Comparison of ENCODE assay signal across 8 mouse cellular contexts in genomic region chr14:23583235-23583634, GRCm38 (mm10).
DNase-seq lines count a peak whose midpoint lies in the region; ATAC-seq and TF ChIP-seq lines count a peak whose summit lies in the region.

No protein-coding gene starts in this region.

- H3K27ac ChIP-seq in forebrain, embryonic 14.5 days (ENCODE audit: low read depth, low read length), result no peak overlapping the region
- no peak overlapping the region for H3K27ac ChIP-seq in forebrain, embryonic 15.5 days (replicated peaks)
- H3K27ac ChIP-seq in embryonic facial prominence, embryonic 11.5 days (replicated peaks; ENCODE audit: low read depth, low read length), result no peak overlapping the region
- no peak overlapping the region for H3K27ac ChIP-seq in kidney, embryonic 14.5 days (ENCODE audit: low read depth, low read length)

- no peak for TF ChIP-seq POLR2A in lung, adult 2 months (IDR thresholded peaks at IDR 0.05; ENCODE audit: borderline replicate concordance, extremely low read depth, low read depth, low read length)

- no peak overlapping the region for H3K4me3 ChIP-seq in forebrain, embryonic 14.5 days (ENCODE audit: low read depth, low read length)
- no peak overlapping the region for H3K4me3 ChIP-seq in forebrain, embryonic 15.5 days
- H3K4me3 ChIP-seq in embryonic facial prominence, embryonic 11.5 days (ENCODE audit: low read depth, low read length), result no peak overlapping the region
- no peak overlapping the region for H3K4me3 ChIP-seq in kidney, embryonic 14.5 days (ENCODE audit: low read length)
- no peak overlapping the region for H3K4me3 ChIP-seq in lung, adult 2 months (replicated peaks; ENCODE audit: extremely low read depth, low read depth, low read length)

- no peak overlapping the region for H3K4me2 ChIP-seq in forebrain, embryonic 14.5 days (ENCODE audit: low read length)
- no peak overlapping the region for H3K4me2 ChIP-seq in forebrain, embryonic 15.5 days (replicated peaks)
- H3K4me2 ChIP-seq in embryonic facial prominence, embryonic 11.5 days (ENCODE audit: low read depth, low read length), result no peak overlapping the region
- H3K4me2 ChIP-seq in kidney, embryonic 14.5 days (replicated peaks; ENCODE audit: low read depth, low read length), result no peak overlapping the region

- 0 out of 2 replicates have a peak, but pooled peaks have one; percentile 21 for TF ChIP-seq CTCF in lung, adult 2 months (IDR thresholded peaks at IDR 0.05; ENCODE audit: insufficient read depth, low read length)

- ATAC-seq in forebrain, embryonic 14.5 days, result peak; percentile 34; the same call in 1 of the 2 replicates
- ATAC-seq in forebrain, embryonic 15.5 days (replicated peaks), result no peak; the same call in 1 of the 2 replicates
- ATAC-seq in embryonic facial prominence, embryonic 11.5 days (replicated peaks; ENCODE audit: insufficient number of reproducible peaks, low FRiP score, low TSS enrichment, low read depth), result no peak
- ATAC-seq in kidney, embryonic 14.5 days (ENCODE audit: low FRiP score, low TSS enrichment), result peak; percentile 68

- H3K9ac ChIP-seq in forebrain, embryonic 14.5 days (ENCODE audit: low read length), result no peak overlapping the region
- H3K9ac ChIP-seq in forebrain, embryonic 15.5 days (replicated peaks), result no peak overlapping the region
- H3K9ac ChIP-seq in embryonic facial prominence, embryonic 11.5 days (replicated peaks; ENCODE audit: low read length), result no peak overlapping the region
- no peak overlapping the region for H3K9ac ChIP-seq in kidney, embryonic 14.5 days (ENCODE audit: low read depth, low read length)

- WGBS in forebrain, embryonic 14.5 days, result 21% methylated on average over 2 of the region's 2 CpGs
- WGBS in forebrain, embryonic 15.5 days, result 20% methylated on average over 2 of the region's 2 CpGs
- WGBS in embryonic facial prominence, embryonic 11.5 days, result 17% methylated on average over 2 of the region's 2 CpGs
- 25% methylated on average over 2 of the region's 2 CpGs for WGBS in kidney, embryonic 14.5 days
- WGBS in lung, adult 2 months, result 17% methylated on average over 2 of the region's 2 CpGs

- H3K9me3 ChIP-seq in forebrain, embryonic 14.5 days (replicated peaks; ENCODE audit: control insufficient read depth, low read length), result no peaks in the 10 kb centered on the region
- no peaks in the 10 kb centered on the region for H3K9me3 ChIP-seq in forebrain, embryonic 15.5 days
- H3K9me3 ChIP-seq in embryonic facial prominence, embryonic 11.5 days (replicated peaks; ENCODE audit: control insufficient read depth, low read length), result no peaks in the 10 kb centered on the region
- no peaks in the 10 kb centered on the region for H3K9me3 ChIP-seq in kidney, embryonic 14.5 days (ENCODE audit: control insufficient read depth, low read length)

- no peaks in the 10 kb centered on the region for H3K4me1 ChIP-seq in forebrain, embryonic 14.5 days (ENCODE audit: control insufficient read depth, insufficient read depth, low read length)
- H3K4me1 ChIP-seq in forebrain, embryonic 15.5 days, result no peaks in the 10 kb centered on the region
- no peaks in the 10 kb centered on the region for H3K4me1 ChIP-seq in embryonic facial prominence, embryonic 11.5 days (ENCODE audit: control insufficient read depth, insufficient read depth, low read length)
- no peaks in the 10 kb centered on the region for H3K4me1 ChIP-seq in kidney, embryonic 14.5 days (ENCODE audit: control insufficient read depth, insufficient read depth, low read length)
- no peaks in the 10 kb centered on the region for H3K4me1 ChIP-seq in lung, adult 2 months (ENCODE audit: control insufficient read depth, insufficient read depth, low read length)

- H3K27me3 ChIP-seq in forebrain, embryonic 14.5 days (replicated peaks; ENCODE audit: control insufficient read depth, insufficient read depth, low read length), result no peaks in the 10 kb centered on the region
- no peaks in the 10 kb centered on the region for H3K27me3 ChIP-seq in forebrain, embryonic 15.5 days
- H3K27me3 ChIP-seq in embryonic facial prominence, embryonic 11.5 days (ENCODE audit: control insufficient read depth, insufficient read depth, low read length), result no peaks in the 10 kb centered on the region
- no peaks in the 10 kb centered on the region for H3K27me3 ChIP-seq in kidney, embryonic 14.5 days (ENCODE audit: control insufficient read depth, insufficient read depth, low read length)

- no peaks in the 10 kb centered on the region for H3K36me3 ChIP-seq in forebrain, embryonic 14.5 days (ENCODE audit: control insufficient read depth, insufficient read depth, low read length)
- H3K36me3 ChIP-seq in forebrain, embryonic 15.5 days, result no peaks in the 10 kb centered on the region
- no peaks in the 10 kb centered on the region for H3K36me3 ChIP-seq in embryonic facial prominence, embryonic 11.5 days (replicated peaks; ENCODE audit: control insufficient read depth, insufficient read depth, low read depth, low read length)
- no peaks in the 10 kb centered on the region for H3K36me3 ChIP-seq in kidney, embryonic 14.5 days (ENCODE audit: control insufficient read depth, insufficient read depth, low read length)

- DNase-seq in forebrain, embryonic 14.5 days (ENCODE audit: low spot score), result peak; percentile 86
- peak; percentile 79 for DNase-seq in 3T3-L1 (ENCODE audit: low read depth, low spot score)
- peak; percentile 27 to 75 for DNase-seq in adrenal gland, postnatal 36 days
- DNase-seq in embryonic facial prominence, embryonic 11.5 days (ENCODE audit: low spot score), result peak; percentile 86
- DNase-seq in lung, adult 2 months, result no peak
- DNase-seq in right cerebral cortex, postnatal 25 days, result peak; percentile 26

Comparison
In these comparisons a context has a peak if more than half of its experiments do, and no peak if none do; other contexts are left out.
1. ATAC-seq: peak in forebrain, embryonic 14.5 days (single experiment) and kidney, embryonic 14.5 days (single experiment); none in forebrain, embryonic 15.5 days (single experiment) and embryonic facial prominence, embryonic 11.5 days (single experiment).